Mouse (Mus musculus) layer of hippocampus, adult 2 months (tissue): ENCODE data around the gene Csrp3. TPM values are rescaled to one million over a fixed set of nuclear protein-coding genes. Genes with fewer than 3 reads are reported as not detected.
A peak's percentile ranks its signal among the peaks of the same experiment; 100 is the strongest.

ENCODE experiments used
- DNase-seq, 2 experiments: peaks; one replicate each; pipeline ENCODE4 v3.0.0; 2022; ENCODE audit warnings: low spot score in 2 of 2
- H3K27ac ChIP-seq: fragments of 200-600 bp; 2 replicates; pipeline ENCODE4 v1.8.1; 2022
- H3K4me3 ChIP-seq: fragments of 200-600 bp; 2 replicates; pipeline ENCODE4 v1.8.1; 2022; ENCODE audit warnings: mild to moderate bottlenecking
- CTCF ChIP-seq: fragments of 200-600 bp; conservative IDR thresholded peaks from 2 replicates; pipeline ENCODE4 v1.8.1; 2022; ENCODE audit warnings: antibody characterized with exemption, mild to moderate bottlenecking, moderate library complexity
- long read RNA-seq, 2 experiments: library from polyadenylated mRNA; stranded (forward); transcript quantifications; one replicate each; pipeline ENCODE4 v2.0.0; 2021; ENCODE audit warnings: borderline mapping rate in 2 of 2
- total RNA-seq, 2 experiments: library from RNA; stranded (reverse); gene quantifications; 2 replicates each; pipeline ENCODE4 v1.2.3; 2021

Csrp3 gene
- not detected for total RNA-seq
- long read RNA-seq, experiment 1 = 0 reads
- long read RNA-seq, experiment 2 = 0 reads

DNA sequence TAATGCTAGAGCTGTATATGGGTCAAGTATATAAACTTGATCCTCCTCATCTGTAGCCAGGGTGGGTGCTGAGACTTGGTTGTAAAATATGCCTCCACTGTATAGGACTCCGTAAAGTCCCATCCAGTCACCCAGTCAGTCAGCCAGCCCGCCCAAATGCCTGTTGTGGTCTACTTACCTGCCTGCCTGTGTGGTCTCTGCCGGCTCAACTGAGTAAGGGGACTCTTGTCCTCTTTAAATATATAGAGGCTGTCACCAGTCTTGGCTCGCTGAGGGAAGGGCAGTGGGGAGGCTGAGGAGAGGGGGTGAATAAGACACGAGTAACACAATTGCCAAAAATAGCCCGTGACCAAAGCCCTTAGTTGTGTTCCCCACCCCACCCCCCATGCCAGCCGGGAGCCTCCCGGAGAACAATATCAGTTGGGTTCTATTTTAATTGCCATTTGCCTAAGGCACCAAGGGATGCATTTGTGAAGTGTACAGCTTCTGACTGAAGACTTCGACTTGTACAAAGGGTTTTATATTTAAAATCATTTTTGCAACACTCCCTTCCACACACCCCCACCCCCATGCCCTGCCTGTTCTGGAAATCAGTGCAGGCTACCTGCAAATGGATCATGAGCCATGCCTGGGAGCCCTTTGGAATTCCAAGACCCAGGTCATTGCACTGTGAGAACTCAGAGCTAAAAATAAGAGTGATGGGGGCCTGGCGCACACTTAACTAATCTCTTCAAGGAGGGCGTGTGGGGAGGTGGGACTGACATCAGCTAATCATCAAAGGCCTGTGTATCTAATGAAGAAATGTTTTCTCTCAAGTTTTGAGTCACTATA is at the start of gene Csrp3:
TSS of gene Csrp3 (minus strand) at position 214 of the 831 bp plus-strand sequence.
- TF ChIP-seq CTCF = no peak
- Histone ChIP-seq H3K27ac (no peak within 1 kb of the TSS), H3K4me3 (no peak within 1 kb of the TSS)
- DNase-seq = no peak

DNA sequence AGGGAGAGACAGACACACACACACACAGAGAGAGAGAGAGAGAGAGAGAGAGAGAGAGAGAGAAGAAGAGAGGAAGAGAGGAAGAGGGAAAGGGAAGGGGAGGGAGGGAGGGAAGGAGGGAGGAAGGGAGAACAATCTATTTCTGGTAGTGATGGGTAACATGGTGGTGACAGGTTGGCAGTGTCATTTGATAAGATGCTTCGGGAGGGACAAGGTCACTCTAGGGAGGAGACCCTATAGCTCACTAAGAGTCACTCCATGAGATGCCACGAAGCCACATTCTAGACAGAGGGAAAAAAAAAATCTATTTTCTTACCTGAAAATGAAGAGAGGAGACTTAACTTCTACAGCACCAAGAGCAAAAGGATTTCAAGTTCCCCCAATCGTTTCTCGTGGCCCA is 48.2 kb upstream of the Csrp3 start:
- H3K27ac ChIP-seq = no peak overlapping the region
- no peak overlapping the region for H3K4me3 ChIP-seq
- no peak for TF ChIP-seq CTCF
- DNase-seq = no peak

DNA sequence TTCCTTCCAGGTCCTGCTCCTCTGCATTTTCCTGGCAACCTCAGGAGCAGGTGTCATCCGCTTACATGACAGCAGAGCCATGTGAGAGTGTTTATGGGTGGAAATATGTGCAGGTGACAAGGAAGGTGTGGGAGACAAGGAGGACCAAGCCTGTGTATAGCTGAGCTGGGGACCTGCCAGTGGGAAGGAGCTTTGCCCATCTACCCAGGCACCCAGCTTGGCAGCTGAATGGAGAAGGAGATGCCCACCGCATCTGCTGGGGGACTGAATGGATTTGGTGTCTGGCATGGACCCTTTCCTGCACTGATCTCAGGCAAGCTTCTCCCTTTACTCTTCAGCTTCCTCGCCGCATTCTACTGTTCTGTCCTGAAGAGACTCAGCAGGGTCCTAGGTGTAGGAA is 47.6 kb upstream of the Csrp3 start:
- no peak for DNase-seq
- Histone ChIP-seq H3K27ac (no peak overlapping the region), H3K4me3 (no peak overlapping the region)
- no peak for TF ChIP-seq CTCF

DNA sequence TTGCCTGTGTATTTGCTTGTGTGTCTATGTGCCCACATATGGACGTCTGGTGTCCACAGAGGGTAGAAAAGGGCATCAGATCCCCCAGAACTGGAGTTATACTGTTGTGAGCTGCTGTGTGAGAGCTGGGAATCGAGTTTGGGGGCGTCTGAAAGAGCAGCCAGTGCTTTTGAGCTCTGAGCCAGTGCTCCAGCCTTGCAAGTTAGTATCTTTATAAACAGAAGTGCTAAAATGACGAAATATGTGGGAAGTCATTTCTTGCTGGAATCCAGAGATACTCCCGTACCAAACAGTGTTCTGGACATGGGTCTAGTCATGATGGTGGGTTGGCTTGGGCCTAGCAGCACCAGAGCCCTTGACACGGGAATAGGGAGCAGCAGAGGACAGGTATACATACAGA is 46.9 kb upstream of the Csrp3 start:
- no peak for DNase-seq
- no peak for TF ChIP-seq CTCF
- Histone ChIP-seq H3K4me3 (no peak overlapping the region), H3K27ac (no peak overlapping the region)

DNA sequence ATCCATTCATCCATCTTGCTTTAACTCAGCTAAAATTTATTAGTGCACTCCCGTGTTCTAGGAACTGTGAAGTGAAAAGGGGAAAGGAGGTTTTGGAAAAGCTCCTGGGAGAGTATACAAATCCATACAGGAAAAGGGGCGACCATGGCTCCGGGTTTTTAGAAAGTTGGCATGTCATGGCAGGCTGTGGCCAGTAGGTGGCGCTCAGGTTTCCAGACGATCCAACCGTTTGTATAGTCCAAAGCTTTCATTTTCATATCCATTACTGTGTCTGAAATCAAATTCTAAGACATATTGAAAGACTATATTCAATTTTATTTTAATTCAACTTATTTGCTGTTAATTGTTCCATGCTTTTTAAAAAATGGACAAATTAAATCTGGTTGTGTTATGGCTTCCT is 46.3 kb upstream of the Csrp3 start:
- peak; percentile 44 to 73 for DNase-seq

DNA sequence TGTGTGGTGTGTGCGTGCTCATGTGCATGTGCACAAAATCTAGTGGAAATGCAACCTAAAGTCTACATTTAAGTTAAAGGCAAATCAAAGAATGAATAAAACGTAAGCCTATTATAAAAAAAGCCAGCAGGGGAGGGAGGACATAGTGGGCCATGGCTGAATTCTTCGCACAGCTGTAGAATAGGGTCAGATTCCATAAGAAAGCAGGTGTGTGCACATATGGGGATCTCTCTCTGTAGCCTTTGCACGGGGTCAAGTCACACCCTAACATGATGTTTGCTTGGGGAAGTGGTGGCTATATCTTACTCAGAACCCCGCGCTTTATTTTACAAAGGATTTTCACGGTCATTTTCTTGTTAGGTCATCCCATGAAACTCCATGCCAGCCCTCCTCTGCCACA is 45.3 kb upstream of the Csrp3 start:
- DNase-seq = no peak
- TF ChIP-seq CTCF = no peak
- H3K27ac ChIP-seq = no peak overlapping the region
- H3K4me3 ChIP-seq = no peak overlapping the region

More for the DNA sequence above, 46.3 kb upstream of the Csrp3 start:
- Histone ChIP-seq H3K27ac (no peak overlapping the region), H3K4me3 (no peak overlapping the region)
- peak; percentile 99 for TF ChIP-seq CTCF

DNA sequence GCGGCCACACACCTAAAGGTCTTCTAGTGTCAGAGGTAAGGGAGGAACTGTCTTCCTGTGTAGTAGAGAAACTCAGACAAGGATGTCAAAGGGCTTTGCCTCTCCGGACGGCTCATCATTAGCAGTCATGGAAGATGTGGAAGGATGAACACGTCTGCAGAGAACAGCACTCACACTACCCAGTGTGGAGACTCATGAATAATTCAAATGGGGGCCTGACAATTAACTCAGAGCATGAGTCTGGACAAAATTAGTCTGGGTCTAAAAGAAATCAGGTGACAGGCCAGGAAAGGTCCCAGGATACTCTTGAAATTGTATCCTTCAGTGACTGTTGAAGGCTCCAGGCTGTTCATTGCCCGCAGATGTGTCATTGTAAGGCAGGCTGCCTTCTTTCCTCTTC is 43.2 kb upstream of the Csrp3 start:
- Histone ChIP-seq H3K4me3 (no peak overlapping the region), H3K27ac (no peak overlapping the region)
- no peak for TF ChIP-seq CTCF
- DNase-seq = no peak

DNA sequence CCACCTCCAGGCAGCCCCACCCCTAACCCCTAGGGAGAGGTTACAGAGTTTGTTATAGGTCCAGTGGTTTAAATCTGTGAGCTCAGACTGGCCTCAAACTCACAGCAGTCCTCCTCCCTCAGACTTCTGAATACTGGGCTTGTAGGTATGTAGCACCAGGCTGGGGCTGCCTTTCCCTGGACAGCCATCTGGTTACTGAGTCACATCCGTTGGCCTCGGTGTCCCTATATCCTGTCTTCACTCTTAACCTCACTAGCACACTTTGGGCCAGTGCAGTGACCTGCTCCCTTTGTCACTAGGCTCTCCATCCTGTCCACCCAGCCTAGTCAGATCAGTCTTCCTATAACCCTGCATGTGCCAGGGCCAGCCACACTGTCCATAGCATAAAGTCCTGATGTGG is 40.9 kb upstream of the Csrp3 start:
- Histone ChIP-seq H3K27ac (no peak overlapping the region), H3K4me3 (no peak overlapping the region)
- DNase-seq = no peak
- TF ChIP-seq CTCF = no peak

DNA sequence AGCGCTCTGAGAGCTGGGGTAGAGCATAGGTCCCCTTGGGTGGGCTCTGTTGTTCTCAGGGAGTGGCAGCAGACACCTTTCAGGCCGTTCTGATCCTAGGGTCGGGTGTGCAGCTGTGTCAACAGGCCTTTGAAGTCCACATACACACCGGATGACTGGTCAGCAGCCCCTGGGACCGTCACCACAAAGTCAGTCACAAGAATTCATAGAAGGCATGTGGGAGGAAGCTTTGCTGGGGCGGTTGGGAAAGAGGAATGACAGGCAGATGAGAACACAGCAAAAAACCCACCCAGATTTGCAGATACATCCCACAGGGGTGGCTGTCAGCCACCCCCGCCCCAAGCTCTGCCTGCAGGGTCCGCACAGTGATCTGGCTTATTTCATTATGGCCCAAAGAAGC is 40.1 kb upstream of the Csrp3 start:
- DNase-seq = no peak
- no peak for TF ChIP-seq CTCF
- no peak overlapping the region for H3K27ac ChIP-seq
- no peak overlapping the region for H3K4me3 ChIP-seq

DNA sequence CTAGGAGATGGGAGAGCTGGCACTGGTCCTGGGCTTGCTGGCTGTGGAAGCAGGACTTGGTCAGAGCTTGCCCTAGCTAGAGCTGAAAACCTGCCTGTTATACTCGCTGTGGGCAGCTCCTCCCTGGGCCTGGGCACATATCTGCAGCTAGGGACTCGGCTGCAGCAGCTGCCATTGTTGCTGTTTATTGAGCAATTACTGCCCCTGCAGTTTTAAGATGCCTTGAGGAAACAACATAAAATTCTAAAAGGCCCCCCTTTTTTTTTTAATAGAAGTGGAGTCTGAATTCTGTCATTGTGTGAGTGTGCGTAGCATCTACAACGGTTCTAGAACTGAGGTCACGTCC is 36.4 kb upstream of the Csrp3 start:
- TF ChIP-seq CTCF = no peak
- Histone ChIP-seq H3K4me3 (no peak overlapping the region), H3K27ac (no peak overlapping the region)
- DNase-seq = no peak

DNA sequence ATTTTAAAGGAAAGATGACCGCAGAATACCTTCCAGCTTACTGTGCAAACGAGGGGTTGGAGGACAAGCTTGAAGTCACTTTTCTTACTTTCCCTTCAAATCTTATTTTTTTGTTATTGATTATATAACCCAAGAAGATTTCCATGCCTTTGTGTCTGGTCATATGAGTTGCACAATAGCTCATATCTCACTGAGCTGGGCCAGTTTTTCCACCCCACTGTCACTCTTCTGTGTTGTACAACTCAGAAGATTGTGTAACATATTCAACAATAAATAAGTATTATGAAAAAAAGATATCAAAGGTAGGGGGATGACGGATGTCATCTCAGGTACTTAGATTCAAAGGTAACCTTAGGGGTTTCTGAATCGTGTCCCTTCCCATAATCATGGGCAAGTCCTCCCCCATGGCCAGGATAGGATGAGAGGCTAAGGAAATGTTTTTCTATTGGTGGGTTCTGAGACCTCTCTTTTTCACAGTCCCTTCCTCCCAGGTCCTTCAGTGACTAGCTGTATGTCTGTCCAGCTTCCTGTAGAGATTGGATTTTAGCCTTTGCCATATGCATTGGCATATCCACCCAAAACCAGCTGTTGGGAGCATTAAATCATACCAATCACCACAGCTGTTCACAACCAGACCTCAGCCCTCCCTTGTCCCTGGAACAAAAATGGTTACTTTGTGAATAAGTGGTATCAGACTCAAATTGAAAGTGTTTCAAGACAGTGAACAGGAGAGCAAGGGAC is 35.9 kb upstream of the Csrp3 start:
- Histone ChIP-seq H3K4me3 (no peak overlapping the region), H3K27ac (no peak overlapping the region)
- DNase-seq = no peak
- TF ChIP-seq CTCF = no peak

DNA sequence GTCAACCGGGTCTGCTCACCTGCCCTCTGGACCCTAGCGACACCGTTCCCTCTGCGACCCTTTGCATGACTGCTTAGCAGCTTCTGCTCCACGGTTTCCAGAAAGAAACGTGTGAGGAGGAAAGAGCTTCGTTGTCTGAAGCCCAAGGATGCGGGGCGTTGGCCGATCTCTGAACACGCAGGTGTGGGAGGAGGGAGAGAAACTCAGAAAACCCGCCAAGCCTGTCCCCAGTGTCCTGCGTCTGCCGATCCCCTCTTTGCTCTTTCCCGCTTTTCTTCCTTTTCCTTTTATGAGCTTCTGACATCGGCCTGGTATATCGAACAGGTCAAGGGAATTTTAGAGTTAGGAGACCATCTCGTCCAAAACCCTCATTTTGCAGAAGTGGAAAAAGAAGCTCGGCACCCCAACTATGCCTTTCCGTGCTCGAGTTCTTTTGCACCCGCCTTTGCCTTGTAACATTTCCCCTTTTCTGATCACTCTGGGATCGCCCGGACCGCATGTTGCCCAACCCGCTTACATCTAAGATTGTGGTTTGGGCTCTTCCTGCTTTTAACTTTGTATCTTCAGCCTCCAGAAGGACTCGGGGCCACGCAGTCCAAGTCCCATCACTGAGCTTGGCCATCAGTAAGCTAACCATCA is 34.3 kb upstream of the Csrp3 start:
- Histone ChIP-seq H3K4me3 (peak overlapping the region; percentile 73), H3K27ac (no peak overlapping the region)
- no peak for DNase-seq
- TF ChIP-seq CTCF = no peak

DNA sequence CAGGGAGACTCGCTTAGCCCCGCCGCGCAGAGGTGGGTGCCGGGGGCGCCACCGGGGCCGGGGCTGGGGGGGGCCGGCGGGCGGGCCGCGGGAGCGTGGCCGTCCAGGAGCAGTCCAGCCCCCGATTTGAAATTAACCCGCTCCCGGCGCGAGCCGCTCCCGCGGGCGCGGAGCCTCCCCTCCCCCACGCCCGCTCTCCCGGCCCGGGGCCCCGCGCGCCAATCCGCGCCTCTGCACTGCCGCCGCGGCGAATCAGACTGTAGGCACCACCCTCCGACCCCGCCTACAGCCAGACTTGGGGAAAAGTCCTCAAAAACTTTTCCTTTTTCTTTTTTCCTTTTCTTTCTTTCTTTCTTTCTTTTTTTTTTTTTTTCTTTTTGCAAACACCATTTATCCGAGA is 33.7 kb upstream of the Csrp3 start, which contains the start of gene E2f8:
TSS of gene E2f8 (minus strand) at position 111 of the 400 bp plus-strand sequence.
- no peak within 1 kb of the TSS for H3K27ac ChIP-seq
- peak in 1 of 2 experiments; percentile 37 for DNase-seq
- no peak for TF ChIP-seq CTCF

More for the DNA sequence above, 33.7 kb upstream of the Csrp3 start, which contains the start of gene E2f8:
- H3K4me3 ChIP-seq = peak within 1 kb of the TSS; percentile 73
